Mouse (Mus musculus) forebrain, embryonic 12.5 days (tissue): ENCODE results near the gene Itpr2. TPM values are rescaled to one million over a fixed set of nuclear protein-coding genes. Genes with fewer than 3 reads are reported as not detected.

Experiments used
- ATAC-seq: fragments of 200-750 bp; cut with Nextera tagmentation; 2 replicates; pipeline ENCODE4 v1.8.0; 2017; ENCODE audit warnings: moderate TSS enrichment; ENCODE audit not compliant: low FRiP score
- H3K27ac ChIP-seq: fragments of 300-500 bp; sonication (generic); 2 replicates; pipeline ENCODE4 v1.5.1; 2016; ENCODE audit warnings: mild to moderate bottlenecking
- H3K27me3 ChIP-seq: fragments of 300-500 bp; sonication (generic); 2 replicates; pipeline ENCODE4 v1.6.1; 2016; ENCODE audit warnings: mild to moderate bottlenecking
- H3K36me3 ChIP-seq: fragments of 300-500 bp; sonication (generic); replicated peaks from 2 replicates; pipeline ENCODE4 v1.6.1; 2016; ENCODE audit warnings: mild to moderate bottlenecking
- H3K4me1 ChIP-seq: fragments of 300-500 bp; sonication (generic); 2 replicates; pipeline ENCODE4 v1.6.1; 2016
- H3K4me2 ChIP-seq: fragments of 300-500 bp; sonication (generic); 2 replicates; pipeline ENCODE4 v1.6.1; 2016; ENCODE audit warnings: mild to moderate bottlenecking, moderate library complexity
- H3K4me3 ChIP-seq: fragments of 300-500 bp; sonication (generic); replicated peaks from 2 replicates; pipeline ENCODE4 v1.5.1; 2016; ENCODE audit warnings: mild to moderate bottlenecking
- H3K9ac ChIP-seq: fragments of 300-500 bp; sonication (generic); 2 replicates; pipeline ENCODE4 v1.6.1; 2016; ENCODE audit warnings: mild to moderate bottlenecking
- H3K9me3 ChIP-seq: fragments of 300-500 bp; sonication (generic); 2 replicates; pipeline ENCODE4 v1.6.1; 2016
- WGBS: fragments of 180-500 bp; shearing (Covaris S2); methylation state at CpG from one replicate; pipeline ENCODE4 v1.1.7; 2016; 5-methylcytosine and 5-hydroxymethylcytosine counted together
- polyA plus RNA-seq: library from polyadenylated mRNA; unstranded; fragments of >200 nt; fragmentation: Nextera tagmentation; extraction: Ambion mirVana; gene quantifications from 2 replicates; pipeline ENCODE4 v1.2.1, GENCODE M21; 2016

Gene Itpr2
- polyA plus RNA-seq, 1 experiment from 2014 or later, result 3.4 TPM

GRCm38 (mm10) chr6:146309335-146309734, 192.7 kb downstream of the Itpr2 start:
- Histone ChIP-seq H3K27ac (no peak overlapping the region), H3K9ac (no peak overlapping the region), H3K27me3 (no peaks in the 10 kb centered on the region), H3K9me3 (no peaks in the 10 kb centered on the region), H3K4me3 (no peak overlapping the region), H3K36me3 (no peaks in the 10 kb centered on the region), H3K4me1 (no peaks in the 10 kb centered on the region), H3K4me2 (no peak overlapping the region)
- WGBS, result 80% methylated on average over 1 of the region's 1 CpGs
- no peak for ATAC-seq

- H3K4me3 ChIP-seq, result no peak overlapping the region
- H3K4me1 ChIP-seq, result no peaks in the 10 kb centered on the region
- H3K36me3 ChIP-seq, result no peaks in the 10 kb centered on the region
- no peaks in the 10 kb centered on the region for H3K9me3 ChIP-seq
- WGBS, result 76% methylated on average over 3 of the region's 3 CpGs
- no peaks in the 10 kb centered on the region for H3K27me3 ChIP-seq
- H3K9ac ChIP-seq, result no peak overlapping the region
- no peak for ATAC-seq
- no peak overlapping the region for H3K27ac ChIP-seq
- no peak overlapping the region for H3K4me2 ChIP-seq
Measured at GRCm38 (mm10) chr6:146305995-146306394, 196.0 kb downstream of the Itpr2 start.

DNA sequence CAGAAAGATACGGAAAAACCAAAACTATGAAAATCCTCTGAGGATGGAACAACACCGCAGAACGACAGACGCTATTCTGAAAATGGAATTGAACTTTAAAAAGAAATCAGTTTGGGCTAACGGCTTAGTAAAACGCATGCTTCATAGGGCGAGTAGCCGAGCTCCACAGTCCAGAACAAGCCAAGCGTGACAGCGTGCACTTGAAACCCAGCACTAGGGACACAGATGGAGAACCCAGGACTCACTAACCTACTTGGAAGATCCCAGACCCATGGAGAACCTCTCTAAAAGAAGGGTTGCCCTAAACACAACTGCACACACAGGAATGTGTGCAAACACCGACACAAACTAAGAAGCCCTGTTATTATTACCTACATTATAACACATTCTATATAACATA, 197.9 kb downstream of the Itpr2 start:
- H3K9ac ChIP-seq, result no peak overlapping the region
- no peak for ATAC-seq
- H3K9me3 ChIP-seq, result no peaks in the 10 kb centered on the region
- H3K4me2 ChIP-seq, result no peak overlapping the region
- no peak overlapping the region for H3K27ac ChIP-seq
- H3K36me3 ChIP-seq, result no peaks in the 10 kb centered on the region
- H3K4me1 ChIP-seq, result no peaks in the 10 kb centered on the region
- H3K4me3 ChIP-seq, result no peak overlapping the region
- 88% methylated on average over 11 of the region's 11 CpGs for WGBS
- no peaks in the 10 kb centered on the region for H3K27me3 ChIP-seq

GRCm38 (mm10) chr6:146303336-146303735, 198.7 kb downstream of the Itpr2 start:
- H3K36me3 ChIP-seq, result no peaks in the 10 kb centered on the region
- H3K9me3 ChIP-seq, result no peaks in the 10 kb centered on the region
- H3K4me2 ChIP-seq, result no peak overlapping the region
- no peak for ATAC-seq
- H3K27ac ChIP-seq, result no peak overlapping the region
- 83% methylated on average over 2 of the region's 2 CpGs for WGBS
- no peak overlapping the region for H3K4me3 ChIP-seq
- no peaks in the 10 kb centered on the region for H3K4me1 ChIP-seq
- H3K27me3 ChIP-seq, result no peaks in the 10 kb centered on the region
- no peak overlapping the region for H3K9ac ChIP-seq

DNA sequence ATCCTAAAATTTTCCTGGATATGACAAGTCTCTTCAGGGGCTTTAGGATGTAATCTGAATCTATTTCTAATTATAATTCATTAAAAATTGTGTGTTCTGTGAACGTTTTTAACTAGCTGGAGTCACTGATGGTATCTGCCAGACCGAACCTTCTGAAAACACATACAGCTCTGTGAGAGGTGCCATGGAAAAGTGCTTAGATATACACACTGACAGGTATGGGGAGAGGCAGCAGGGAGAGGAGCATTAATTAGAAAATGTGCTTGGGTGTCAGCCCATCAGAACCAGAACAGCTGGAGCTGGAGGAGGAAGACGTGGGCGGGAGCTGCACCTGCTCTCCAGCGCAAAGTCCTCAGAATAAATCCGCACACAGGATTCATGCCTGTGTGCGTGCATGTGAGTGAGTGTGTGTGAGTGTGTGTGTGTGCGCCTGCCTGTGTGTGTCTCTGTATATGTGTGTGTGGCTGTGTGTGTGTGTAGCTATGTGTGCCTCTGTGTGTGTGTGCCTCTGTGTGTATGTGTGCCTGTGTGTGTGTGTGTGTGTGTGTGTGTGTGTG, 199.4 kb downstream of the Itpr2 start:
- 81% methylated on average over 8 of the region's 8 CpGs for WGBS
- H3K27me3 ChIP-seq, result no peaks in the 10 kb centered on the region
- H3K9me3 ChIP-seq, result no peaks in the 10 kb centered on the region
- no peak overlapping the region for H3K27ac ChIP-seq
- no peak overlapping the region for H3K4me3 ChIP-seq
- H3K9ac ChIP-seq, result no peak overlapping the region
- no peaks in the 10 kb centered on the region for H3K36me3 ChIP-seq
- H3K4me2 ChIP-seq, result no peak overlapping the region
- H3K4me1 ChIP-seq, result no peaks in the 10 kb centered on the region
- ATAC-seq, result no peak

DNA sequence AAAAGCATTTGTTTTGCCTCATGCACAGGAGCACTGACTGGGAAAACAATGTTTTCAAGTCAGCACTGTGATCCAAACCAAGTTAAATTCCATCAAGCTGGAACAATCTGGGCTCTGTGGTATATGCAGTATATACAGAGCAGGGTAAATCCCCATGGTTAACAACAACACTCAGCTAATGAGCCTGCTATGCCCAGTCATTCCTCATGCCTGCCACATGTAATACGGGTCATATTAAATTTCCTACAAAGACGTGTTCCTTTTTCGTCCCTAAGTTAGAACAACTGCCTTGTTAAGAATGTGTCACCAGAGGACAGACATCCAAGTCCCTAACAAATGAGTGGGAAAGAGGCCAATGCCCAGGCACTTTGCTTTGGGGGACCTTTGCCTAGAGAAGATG, 199.9 kb downstream of the Itpr2 start:
- no peaks in the 10 kb centered on the region for H3K27me3 ChIP-seq
- ATAC-seq, result no peak
- no peaks in the 10 kb centered on the region for H3K9me3 ChIP-seq
- 78% methylated on average over 3 of the region's 3 CpGs for WGBS
- no peaks in the 10 kb centered on the region for H3K4me1 ChIP-seq
- H3K9ac ChIP-seq, result no peak overlapping the region
- H3K4me3 ChIP-seq, result no peak overlapping the region
- H3K27ac ChIP-seq, result no peak overlapping the region
- no peaks in the 10 kb centered on the region for H3K36me3 ChIP-seq
- no peak overlapping the region for H3K4me2 ChIP-seq

DNA sequence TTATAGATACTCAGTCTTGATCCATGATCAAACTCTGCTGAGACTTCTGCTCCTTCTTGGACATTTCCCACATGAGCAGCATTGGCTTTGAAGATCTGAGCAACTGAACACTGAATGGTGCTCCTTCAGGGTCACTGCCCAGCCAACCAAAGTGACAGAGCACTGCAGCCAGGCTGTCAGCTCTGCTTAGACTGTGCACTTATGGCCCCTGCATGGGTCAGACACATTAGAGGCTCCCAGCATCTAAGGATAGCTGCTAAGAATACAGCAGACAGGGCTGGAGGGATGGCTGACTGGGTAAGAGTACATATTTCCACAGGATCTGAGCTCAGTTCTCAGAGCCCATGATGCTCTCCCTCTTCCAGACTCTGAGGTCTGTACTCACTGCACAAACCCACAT, 201.1 kb downstream of the Itpr2 start:
- no peaks in the 10 kb centered on the region for H3K27me3 ChIP-seq
- ATAC-seq, result no peak
- H3K4me2 ChIP-seq, result no peak overlapping the region
- no peak overlapping the region for H3K9ac ChIP-seq
- H3K36me3 ChIP-seq, result no peaks in the 10 kb centered on the region
- no peak overlapping the region for H3K4me3 ChIP-seq
- H3K9me3 ChIP-seq, result no peaks in the 10 kb centered on the region
- no peak overlapping the region for H3K27ac ChIP-seq
- no peaks in the 10 kb centered on the region for H3K4me1 ChIP-seq

DNA sequence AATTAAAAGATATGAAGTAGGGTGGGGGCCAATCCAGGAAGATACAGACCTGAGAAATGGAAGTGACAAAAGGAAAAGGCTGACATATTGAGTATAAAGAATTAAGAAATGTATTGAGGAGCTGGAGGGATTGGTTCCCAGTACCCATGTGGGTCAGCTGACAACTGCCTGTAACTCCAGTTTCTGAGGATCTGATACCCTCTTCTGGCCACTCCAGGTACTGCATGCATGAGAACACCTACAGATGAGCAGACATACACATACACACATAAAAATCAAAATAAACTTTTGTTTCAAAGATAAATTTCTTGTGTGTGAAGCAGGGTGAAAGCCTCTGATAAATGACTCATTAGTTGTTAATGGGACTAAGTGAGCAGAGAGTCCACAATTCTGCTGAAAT, 203.3 kb downstream of the Itpr2 start:
- Histone ChIP-seq H3K27ac (no peak overlapping the region), H3K4me2 (no peak overlapping the region), H3K4me1 (no peaks in the 10 kb centered on the region), H3K9ac (no peak overlapping the region), H3K36me3 (no peaks in the 10 kb centered on the region), H3K27me3 (no peaks in the 10 kb centered on the region), H3K9me3 (no peaks in the 10 kb centered on the region), H3K4me3 (no peak overlapping the region)
- ATAC-seq, result no peak

GRCm38 (mm10) chr6:146291036-146291435, 211.0 kb downstream of the Itpr2 start:
- no peaks in the 10 kb centered on the region for H3K36me3 ChIP-seq
- no peak overlapping the region for H3K4me3 ChIP-seq
- H3K9ac ChIP-seq, result no peak overlapping the region
- ATAC-seq, result no peak
- no peaks in the 10 kb centered on the region for H3K4me1 ChIP-seq
- H3K9me3 ChIP-seq, result peaks cover 4% of the 10 kb centered on the region; the same call in 1 of the 2 replicates
- 94% methylated on average over 10 of the region's 10 CpGs for WGBS
- no peak overlapping the region for H3K27ac ChIP-seq
- no peak overlapping the region for H3K4me2 ChIP-seq
- no peaks in the 10 kb centered on the region for H3K27me3 ChIP-seq

- H3K4me3 ChIP-seq, result no peak overlapping the region
- no peaks in the 10 kb centered on the region for H3K4me1 ChIP-seq
- H3K4me2 ChIP-seq, result no peak overlapping the region
- no peak overlapping the region for H3K27ac ChIP-seq
- no peak for ATAC-seq
- WGBS, result 84% methylated on average over 10 of the region's 10 CpGs
- H3K9me3 ChIP-seq, result peaks cover 4% of the 10 kb centered on the region; the same call in 1 of the 2 replicates
- H3K27me3 ChIP-seq, result no peaks in the 10 kb centered on the region
- no peak overlapping the region for H3K9ac ChIP-seq
- H3K36me3 ChIP-seq, result no peaks in the 10 kb centered on the region
Measured at GRCm38 (mm10) chr6:146289801-146290200, 212.2 kb downstream of the Itpr2 start.

- Histone ChIP-seq H3K4me3 (no peak overlapping the region), H3K9ac (no peak overlapping the region), H3K36me3 (no peaks in the 10 kb centered on the region), H3K9me3 (peaks cover 4% of the 10 kb centered on the region; the same call in 1 of the 2 replicates), H3K27me3 (no peaks in the 10 kb centered on the region), H3K27ac (no peak overlapping the region), H3K4me1 (no peaks in the 10 kb centered on the region), H3K4me2 (no peak overlapping the region)
- ATAC-seq, result no peak
- WGBS, result 93% methylated on average over 5 of the region's 5 CpGs
Measured at GRCm38 (mm10) chr6:146288266-146288665, 213.8 kb downstream of the Itpr2 start.

DNA sequence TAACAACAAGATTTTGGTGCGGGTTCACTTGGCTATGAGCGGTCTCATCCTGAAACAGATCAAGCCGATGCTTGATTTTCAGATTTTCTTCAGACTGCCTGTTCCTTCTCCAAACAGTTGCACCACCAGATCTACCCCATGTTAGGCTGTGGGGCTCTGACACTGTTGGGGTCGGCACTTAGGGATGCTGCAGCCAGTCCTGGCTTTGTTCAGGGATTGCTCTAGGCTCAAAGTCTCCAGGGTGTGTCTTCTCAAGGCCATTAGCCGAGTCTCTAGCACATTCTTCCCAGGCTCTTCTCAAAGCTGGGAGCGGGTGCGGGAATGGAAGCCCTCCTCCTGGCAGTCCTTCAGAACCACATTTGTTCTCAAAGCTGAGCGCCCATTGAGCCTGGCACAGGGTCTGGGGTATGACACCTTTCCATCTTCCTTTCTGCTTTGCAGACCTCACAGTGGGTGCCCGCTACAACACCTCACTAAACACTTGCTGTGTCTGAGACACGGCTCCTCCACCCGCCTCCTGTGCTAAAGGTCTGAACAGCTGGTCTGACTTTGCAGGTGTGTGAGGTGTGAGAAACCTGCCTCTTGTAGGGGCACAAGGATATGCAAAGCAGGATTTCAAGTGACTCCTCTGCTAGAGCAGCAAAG, 217.0 kb downstream of the Itpr2 start:
- Histone ChIP-seq H3K4me3 (no peak overlapping the region), H3K27ac (no peak overlapping the region), H3K9me3 (peaks cover 4% of the 10 kb centered on the region; the same call in 1 of the 2 replicates), H3K27me3 (no peaks in the 10 kb centered on the region), H3K4me2 (no peak overlapping the region), H3K36me3 (no peaks in the 10 kb centered on the region), H3K9ac (no peak overlapping the region), H3K4me1 (no peaks in the 10 kb centered on the region)
- no peak for ATAC-seq
- 88% methylated on average over 11 of the region's 11 CpGs for WGBS

DNA sequence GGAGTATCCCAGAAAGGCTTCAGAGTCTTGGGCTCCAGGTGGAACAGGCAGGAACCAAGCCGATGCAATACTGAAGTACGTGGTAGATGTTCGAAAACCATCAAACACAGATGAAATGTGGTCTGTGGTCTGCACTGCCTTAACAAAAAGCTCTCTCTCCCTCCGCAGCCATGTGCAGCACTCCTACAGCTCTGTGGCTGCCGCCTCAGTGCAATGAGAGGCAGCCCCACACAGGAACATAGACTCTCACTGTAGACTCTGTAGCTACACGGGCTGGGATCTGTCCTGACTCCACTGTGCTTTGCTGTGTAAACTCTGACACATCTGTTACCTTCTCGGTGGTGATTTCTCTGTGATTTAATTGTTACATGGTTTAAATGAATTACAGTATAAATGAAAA, 218.0 kb downstream of the Itpr2 start:
- no peak overlapping the region for H3K27ac ChIP-seq
- no peaks in the 10 kb centered on the region for H3K36me3 ChIP-seq
- 81% methylated on average over 7 of the region's 7 CpGs for WGBS

More for the DNA sequence above, 218.0 kb downstream of the Itpr2 start:
- Histone ChIP-seq H3K4me3 (no peak overlapping the region), H3K9ac (no peak overlapping the region), H3K27me3 (no peaks in the 10 kb centered on the region), H3K4me1 (no peaks in the 10 kb centered on the region), H3K9me3 (peaks cover 4% of the 10 kb centered on the region; the same call in 1 of the 2 replicates), H3K4me2 (no peak overlapping the region)
- no peak for ATAC-seq
